Mouse (Mus musculus): ENCODE measurements around the gene D130052B06Rik. TPM values are rescaled to one million over a fixed set of nuclear protein-coding genes. Genes with fewer than 3 reads are reported as not detected.
A peak's percentile ranks its signal among the peaks of the same experiment; 100 is the strongest.

D130052B06Rik gene
- polyA plus RNA-seq, 1 experiment from 2014 or later = not detected

- Histone ChIP-seq H3K9ac (no peak overlapping the region), H3K4me1 (ENCODE audit: insufficient read depth) (no peaks in the 10 kb centered on the region), H3K27me3 (ENCODE audit: insufficient read depth, low read length) (no peaks in the 10 kb centered on the region), H3K27ac (ENCODE audit: low read depth) (no peak overlapping the region), H3K9me3 (ENCODE audit: low read depth, low read length) (no peaks in the 10 kb centered on the region), H3K4me3 (ENCODE audit: low read depth, low read length) (no peak overlapping the region), H3K36me3 (ENCODE audit: insufficient read depth) (no peaks in the 10 kb centered on the region), H3K4me2 (no peak overlapping the region)
- DNase-seq (peak; percentile 3), ATAC-seq (ENCODE audit: insufficient read depth) (no peak)
- no peak for TF ChIP-seq CTCF (IDR thresholded peaks at IDR 0.05; ENCODE audit: low read depth)
- 67% methylated on average over 13 of the region's 13 CpGs for WGBS
These were observed 61.2 kb downstream of the D130052B06Rik start for GRCm38 (mm10) chr11:33660016-33660913.

GRCm38 (mm10) chr11:33663599-33663998 is 64.5 kb downstream of the D130052B06Rik start:
- no peak overlapping the region for H3K4me3 ChIP-seq (ENCODE audit: low read depth, low read length)
- H3K27ac ChIP-seq (ENCODE audit: low read depth) = no peak overlapping the region
- ATAC-seq (ENCODE audit: insufficient read depth) (no peak), DNase-seq (no peak)
- no peaks in the 10 kb centered on the region for H3K27me3 ChIP-seq (ENCODE audit: insufficient read depth, low read length)
- no peak for TF ChIP-seq CTCF (IDR thresholded peaks at IDR 0.05; ENCODE audit: low read depth)
- no peak overlapping the region for H3K9ac ChIP-seq
- no peaks in the 10 kb centered on the region for H3K9me3 ChIP-seq (ENCODE audit: low read depth, low read length)
- no peak overlapping the region for H3K4me2 ChIP-seq
- no peaks in the 10 kb centered on the region for H3K36me3 ChIP-seq (ENCODE audit: insufficient read depth)
- 83% methylated on average over 2 of the region's 2 CpGs for WGBS
- no peaks in the 10 kb centered on the region for H3K4me1 ChIP-seq (ENCODE audit: insufficient read depth)

- Histone ChIP-seq H3K36me3 (ENCODE audit: insufficient read depth) (no peaks in the 10 kb centered on the region), H3K9ac (no peak overlapping the region), H3K4me3 (ENCODE audit: low read depth, low read length) (no peak overlapping the region), H3K4me1 (ENCODE audit: insufficient read depth) (no peaks in the 10 kb centered on the region), H3K27ac (ENCODE audit: low read depth) (no peak overlapping the region), H3K27me3 (ENCODE audit: insufficient read depth, low read length) (no peaks in the 10 kb centered on the region), H3K9me3 (ENCODE audit: low read depth, low read length) (no peaks in the 10 kb centered on the region), H3K4me2 (no peak overlapping the region)
- DNase-seq (no peak), ATAC-seq (ENCODE audit: insufficient read depth) (no peak)
- no peak for TF ChIP-seq CTCF (IDR thresholded peaks at IDR 0.05; ENCODE audit: low read depth)
- WGBS = 53% methylated on average over 6 of the region's 6 CpGs
These were observed 69.3 kb downstream of the D130052B06Rik start for GRCm38 (mm10) chr11:33668376-33668775.

- 61% methylated on average over 10 of the region's 10 CpGs for WGBS
- no peak for TF ChIP-seq CTCF (IDR thresholded peaks at IDR 0.05; ENCODE audit: low read depth)
These were observed 71.2 kb downstream of the D130052B06Rik start for GRCm38 (mm10) chr11:33670105-33670965.

More at GRCm38 (mm10) chr11:33670105-33670965, 71.2 kb downstream of the D130052B06Rik start:
- Histone ChIP-seq H3K4me1 (ENCODE audit: insufficient read depth) (no peaks in the 10 kb centered on the region), H3K9me3 (ENCODE audit: low read depth, low read length) (no peaks in the 10 kb centered on the region), H3K27ac (ENCODE audit: low read depth) (no peak overlapping the region), H3K36me3 (ENCODE audit: insufficient read depth) (no peaks in the 10 kb centered on the region), H3K9ac (no peak overlapping the region), H3K4me3 (ENCODE audit: low read depth, low read length) (no peak overlapping the region), H3K4me2 (no peak overlapping the region), H3K27me3 (ENCODE audit: insufficient read depth, low read length) (no peaks in the 10 kb centered on the region)
- DNase-seq (no peak), ATAC-seq (ENCODE audit: insufficient read depth) (no peak)

Other genes starting within 250 kb of the D130052B06Rik start
- gene Ranbp17, start 85.6 kb upstream of the D130052B06Rik start, polyA plus RNA-seq (2014; fragmentation: Nextera tagmentation; extraction: Ambion mirVana) = 6.5 and 6.9 TPM in 2 replicates
- gene Gabrp, start 20.3 kb upstream of the D130052B06Rik start, polyA plus RNA-seq (2014; fragmentation: Nextera tagmentation; extraction: Ambion mirVana) = not detected in 2 replicates

All from lung, embryonic 14.5 days (tissue).